ENCODE assay signal across 1 mouse cellular context in the genomic region with DNA sequence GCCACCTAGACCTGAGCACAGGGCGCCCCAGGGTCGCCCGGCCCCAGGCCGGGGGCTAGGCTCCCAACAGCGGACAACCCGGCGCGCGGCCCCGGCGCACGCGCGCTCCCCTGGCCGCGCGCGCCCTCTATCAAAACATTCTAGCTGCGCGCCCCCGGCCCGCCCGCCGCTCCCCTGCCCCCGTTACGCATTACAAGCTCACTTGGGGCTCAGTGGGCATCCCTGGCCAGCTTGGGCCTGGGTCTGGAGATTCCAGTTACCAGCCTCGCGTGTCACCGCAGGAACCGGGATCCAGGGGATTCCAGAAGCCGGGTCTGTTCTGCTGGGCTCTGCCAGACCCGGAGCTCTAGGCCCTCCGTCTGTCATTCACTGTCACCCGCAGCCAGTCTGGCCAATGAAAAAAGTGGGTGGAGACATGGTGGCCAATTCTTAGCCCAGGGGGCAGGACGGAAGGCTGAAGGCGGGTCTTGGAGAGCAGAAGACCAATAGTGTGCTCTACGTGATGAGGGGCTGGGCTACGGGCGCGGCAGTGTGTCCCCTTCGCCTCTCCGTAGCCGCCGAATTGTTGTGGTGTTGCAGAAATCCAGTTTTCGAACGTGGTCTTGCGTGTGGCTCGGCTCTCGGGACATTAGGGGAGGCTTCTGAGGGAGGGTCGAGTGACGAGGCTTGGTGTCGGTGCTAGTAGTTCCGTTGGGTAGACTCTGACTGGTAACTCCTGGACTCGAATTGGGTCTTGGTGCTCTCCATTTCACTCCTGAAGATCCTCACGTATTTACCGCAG.
A peak's percentile ranks its signal among the peaks of the same experiment; 100 is the strongest.
TF ChIP-seq lines count a peak whose summit lies in the region.

Gene Ankzf1 (plus strand): TSS at position 530 of the 781 bp plus-strand sequence.
Gene Atg9a (minus strand): TSS at position 575 of the 781 bp plus-strand sequence.

TF ChIP-seq in CH12.LX, 34 proteins besides CTCF, POLR2A, EP300 and RAD21 (continued from another document):
- TF ChIP-seq UBTF (IDR thresholded peaks at IDR 0.05; ENCODE audit: low read depth, low read length) (no peak), USF1 (IDR thresholded peaks at IDR 0.05; ENCODE audit: low read depth, low read length) (no peak), CHD2 (IDR thresholded peaks at IDR 0.05; ENCODE audit: low read length) (peak; percentile 86), MAFK (IDR thresholded peaks at IDR 0.05; ENCODE audit: insufficient replicate concordance, low read length) (no peak), ETS1 (conservative IDR thresholded peaks at IDR 0.05; ENCODE audit: low read depth, low read length) (no peak), MYC (IDR thresholded peaks at IDR 0.05; ENCODE audit: low read depth, low read length) (peak; percentile 75; the same call in 1 of the 2 replicates), SMC3 (IDR thresholded peaks at IDR 0.05; ENCODE audit: low read depth, low read length) (no peak), KAT2A (IDR thresholded peaks at IDR 0.05; ENCODE audit: insufficient replicate concordance, low read length) (peak; percentile 51; the same call in 1 of the 2 replicates), TBP (conservative IDR thresholded peaks at IDR 0.05; ENCODE audit: low read depth, low read length) (peak; percentile 44; the same call in 1 of the 2 replicates), HCFC1 (IDR thresholded peaks at IDR 0.05; ENCODE audit: low read depth, low read length) (peak; percentile 78), PAX5 (IDR thresholded peaks at IDR 0.05; ENCODE audit: low read length) (no peak), NELFE (IDR thresholded peaks at IDR 0.05; ENCODE audit: low read depth, low read length) (peak; percentile 78), CHD1 (IDR thresholded peaks at IDR 0.05; ENCODE audit: low read depth, low read length) (no peak), ZNF384 (IDR thresholded peaks at IDR 0.05; ENCODE audit: low read depth, low read length) (no peak), MXI1 (IDR thresholded peaks at IDR 0.05; ENCODE audit: low read depth, low read length) (peak; percentile 92), GABPA (IDR thresholded peaks at IDR 0.05; ENCODE audit: insufficient replicate concordance, low read depth, low read length) (no peak; the same call in 1 of the 2 replicates), E2F4 (IDR thresholded peaks at IDR 0.05; ENCODE audit: insufficient replicate concordance, low read depth, low read length) (no peak), ZKSCAN1 (IDR thresholded peaks at IDR 0.05; ENCODE audit: borderline replicate concordance, low read depth, low read length) (no peak), MEF2A (IDR thresholded peaks at IDR 0.05; ENCODE audit: borderline replicate concordance, low read depth, low read length) (peak; percentile 52; the same call in 1 of the 2 replicates), SIN3A (IDR thresholded peaks at IDR 0.05; ENCODE audit: low read length) (peak; percentile 90), JUN (IDR thresholded peaks at IDR 0.05; ENCODE audit: insufficient read depth, low read depth, low read length) (no peak), ZC3H11A (IDR thresholded peaks at IDR 0.05; ENCODE audit: low read depth, low read length) (no peak), POLR2AphosphoS2 (IDR thresholded peaks at IDR 0.05; ENCODE audit: low read depth, low read length) (peak; percentile 72), MAX (IDR thresholded peaks at IDR 0.05; ENCODE audit: low read length) (0 out of 2 replicates have a peak, but pooled peaks have one; percentile 38), BHLHE40 (IDR thresholded peaks at IDR 0.05; ENCODE audit: low read depth, low read length) (no peak), RCOR1 (conservative IDR thresholded peaks at IDR 0.05; ENCODE audit: low read depth, low read length) (no peak), MAZ (IDR thresholded peaks at IDR 0.05; ENCODE audit: low read depth, low read length) (peak; percentile 68; the same call in 1 of the 2 replicates)
